Mouse (Mus musculus): Measurements from ENCODE around the gene Bdkrb1. TPM values are rescaled to one million over a fixed set of nuclear protein-coding genes. Genes with fewer than 3 reads are reported as not detected.

Bdkrb1 gene
- total RNA-seq (2014; fragmentation: Nextera tagmentation) = not detected in 2 replicates
- total RNA-seq (2017) = not detected in 2 replicates

GRCm38 (mm10) chr12:105602581-105603210 is at the start of gene Bdkrb1:
TSS of gene Bdkrb1 (plus strand) at chr12:105603085.
- ATAC-seq (replicated peaks; ENCODE audit: low FRiP score, low TSS enrichment, poor library complexity, severe bottlenecking) = no peak

GRCm38 (mm10) chr12:105554151-105554772 is 48.6 kb upstream of the Bdkrb1 start:
- no peak for ATAC-seq (replicated peaks; ENCODE audit: low FRiP score, low TSS enrichment, poor library complexity, severe bottlenecking)

- no peak for ATAC-seq (replicated peaks; ENCODE audit: low FRiP score, low TSS enrichment, poor library complexity, severe bottlenecking)
Measured at GRCm38 (mm10) chr12:105555172-105555571, 47.7 kb upstream of the Bdkrb1 start.

GRCm38 (mm10) chr12:105557250-105557925 is 45.5 kb upstream of the Bdkrb1 start:
- ATAC-seq (replicated peaks; ENCODE audit: low FRiP score, low TSS enrichment, poor library complexity, severe bottlenecking) = no peak

GRCm38 (mm10) chr12:105561007-105561534 is 41.8 kb upstream of the Bdkrb1 start:
- ATAC-seq (replicated peaks; ENCODE audit: low FRiP score, low TSS enrichment, poor library complexity, severe bottlenecking) = no peak

GRCm38 (mm10) chr12:105562056-105562820 is 40.6 kb upstream of the Bdkrb1 start:
- ATAC-seq (replicated peaks; ENCODE audit: low FRiP score, low TSS enrichment, poor library complexity, severe bottlenecking) = no peak

GRCm38 (mm10) chr12:105562936-105563680 is 39.8 kb upstream of the Bdkrb1 start, which contains the start of gene Bdkrb2:
TSS of gene Bdkrb2 (plus strand) at chr12:105563226.
- no peak for ATAC-seq (replicated peaks; ENCODE audit: low FRiP score, low TSS enrichment, poor library complexity, severe bottlenecking)

GRCm38 (mm10) chr12:105563726-105564275 is 39.1 kb upstream of the Bdkrb1 start:
- no peak for ATAC-seq (replicated peaks; ENCODE audit: low FRiP score, low TSS enrichment, poor library complexity, severe bottlenecking)

GRCm38 (mm10) chr12:105565221-105565620 is 37.7 kb upstream of the Bdkrb1 start:
- ATAC-seq (replicated peaks; ENCODE audit: low FRiP score, low TSS enrichment, poor library complexity, severe bottlenecking) = no peak

- ATAC-seq (replicated peaks; ENCODE audit: low FRiP score, low TSS enrichment, poor library complexity, severe bottlenecking) = no peak
Measured at GRCm38 (mm10) chr12:105571867-105572266, 31.0 kb upstream of the Bdkrb1 start.

GRCm38 (mm10) chr12:105572622-105573021 is 30.3 kb upstream of the Bdkrb1 start:
- ATAC-seq (replicated peaks; ENCODE audit: low FRiP score, low TSS enrichment, poor library complexity, severe bottlenecking) = no peak

- no peak for ATAC-seq (replicated peaks; ENCODE audit: low FRiP score, low TSS enrichment, poor library complexity, severe bottlenecking)
Measured at GRCm38 (mm10) chr12:105574356-105574755, 28.5 kb upstream of the Bdkrb1 start.

GRCm38 (mm10) chr12:105580490-105580889 is 22.4 kb upstream of the Bdkrb1 start:
- ATAC-seq (replicated peaks; ENCODE audit: low FRiP score, low TSS enrichment, poor library complexity, severe bottlenecking) = no peak

- no peak for ATAC-seq (replicated peaks; ENCODE audit: low FRiP score, low TSS enrichment, poor library complexity, severe bottlenecking)
Measured at GRCm38 (mm10) chr12:105582486-105582885, 20.4 kb upstream of the Bdkrb1 start.

GRCm38 (mm10) chr12:105583484-105583883 is 19.4 kb upstream of the Bdkrb1 start:
- ATAC-seq (replicated peaks; ENCODE audit: low FRiP score, low TSS enrichment, poor library complexity, severe bottlenecking) = peak; percentile 92

GRCm38 (mm10) chr12:105584851-105585250 is 18.0 kb upstream of the Bdkrb1 start:
- peak; percentile 56 for ATAC-seq (replicated peaks; ENCODE audit: low FRiP score, low TSS enrichment, poor library complexity, severe bottlenecking)

- no peak for ATAC-seq (replicated peaks; ENCODE audit: low FRiP score, low TSS enrichment, poor library complexity, severe bottlenecking)
Measured at GRCm38 (mm10) chr12:105587526-105587925, 15.4 kb upstream of the Bdkrb1 start.

GRCm38 (mm10) chr12:105590786-105591185 is 12.1 kb upstream of the Bdkrb1 start:
- no peak for ATAC-seq (replicated peaks; ENCODE audit: low FRiP score, low TSS enrichment, poor library complexity, severe bottlenecking)

- ATAC-seq (replicated peaks; ENCODE audit: low FRiP score, low TSS enrichment, poor library complexity, severe bottlenecking) = no peak
Measured at GRCm38 (mm10) chr12:105592361-105592761, 10.5 kb upstream of the Bdkrb1 start.

All from megakaryocyte-erythroid progenitor cell, adult 5-6 weeks (primary cell).